Mouse (Mus musculus) skeletal muscle tissue, postnatal 0 days (tissue): ENCODE data around the gene Tmem202. TPM values are rescaled to one million over a fixed set of nuclear protein-coding genes. Genes with fewer than 3 reads are reported as not detected.

Source experiments
- polyA plus RNA-seq: library from polyadenylated mRNA; unstranded; fragments of >200 nt; fragmentation: Nextera tagmentation; extraction: Ambion mirVana; gene quantifications from 2 replicates; pipeline ENCODE4 v1.2.1, GENCODE M21; 2015

Gene Tmem202
- polyA plus RNA-seq = 0.22 and 0.60 TPM in 2 replicates

DNA sequence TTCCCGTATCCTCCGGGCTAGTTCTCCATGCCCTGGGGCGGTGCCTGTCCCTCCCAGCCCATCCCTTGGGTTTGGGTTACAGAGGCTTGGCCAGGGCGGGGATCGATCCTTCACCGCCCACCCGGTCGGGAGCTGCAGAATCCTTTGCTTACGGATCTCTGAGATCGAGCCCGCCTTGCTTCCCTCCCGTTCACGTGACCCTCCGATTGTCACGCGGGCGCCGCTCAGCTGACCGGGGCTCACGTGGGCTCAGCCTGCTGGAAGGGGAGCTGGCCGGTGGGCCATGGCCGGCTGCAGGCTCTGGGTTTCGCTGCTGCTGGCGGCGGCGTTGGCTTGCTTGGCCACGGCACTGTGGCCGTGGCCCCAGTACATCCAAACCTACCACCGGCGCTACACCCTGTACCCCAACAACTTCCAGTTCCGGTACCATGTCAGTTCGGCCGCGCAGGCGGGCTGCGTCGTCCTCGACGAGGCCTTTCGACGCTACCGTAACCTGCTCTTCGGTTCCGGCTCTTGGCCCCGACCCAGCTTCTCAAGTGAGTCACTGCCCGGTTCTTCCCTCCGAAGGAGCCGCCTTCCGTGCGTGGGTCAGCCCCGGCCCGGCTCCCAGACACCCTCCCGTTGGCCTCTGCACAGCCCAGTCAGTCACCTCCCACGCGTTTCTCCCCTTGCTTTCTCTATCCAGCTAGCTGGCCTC is at the start of gene Tmem202, which contains the start of gene Hexa:
Tmem202 (minus strand) TSS at position 407 of the 697 bp plus-strand sequence.
Hexa (plus strand) TSS at position 100 of the 697 bp plus-strand sequence.

DNA sequence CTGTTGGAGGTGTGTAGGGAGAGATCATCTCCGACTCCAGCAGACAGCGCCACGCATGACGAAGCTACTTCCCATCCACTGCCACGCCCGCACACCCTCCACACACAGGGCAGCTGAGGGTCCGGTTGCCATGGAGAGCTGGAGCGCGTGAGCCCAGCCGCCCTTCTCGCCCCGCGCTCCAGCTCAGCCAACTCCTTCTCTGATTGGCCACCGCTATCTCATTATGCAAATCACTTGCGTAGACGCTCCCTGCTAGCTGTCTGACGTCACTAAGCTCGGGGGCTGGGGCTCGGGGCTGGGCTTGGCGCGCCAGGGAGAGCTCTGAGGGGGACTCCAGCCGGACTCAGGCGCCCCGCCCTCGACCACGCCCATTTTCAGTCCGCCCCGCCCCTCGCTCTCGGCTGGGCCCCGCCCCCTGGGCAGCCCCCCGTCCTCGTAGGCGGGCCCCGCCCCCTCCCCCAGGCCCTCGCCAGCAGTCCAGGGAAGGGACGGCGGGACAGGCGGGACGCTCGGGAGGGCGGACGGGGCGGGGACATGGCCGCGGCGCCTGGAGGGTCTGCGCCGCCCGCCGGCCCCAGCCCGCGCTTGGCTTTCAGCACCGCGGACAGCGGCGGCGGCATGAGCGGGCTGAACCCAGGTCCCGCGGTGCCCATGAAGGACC is 38.3 kb upstream of the Tmem202 start, which contains the start of gene Celf6:
Celf6 (plus strand) TSS at position 74 of the 661 bp plus-strand sequence.

GRCm38 (mm10) chr9:59486549-59487065 is 53.0 kb downstream of the Tmem202 start, which contains the start of gene Arih1:
TSS of gene Arih1 (minus strand) at chr9:59486618.

Other genes starting within 250 kb of the Tmem202 start
- gene Adpgk, start 248.3 kb downstream of the Tmem202 start, polyA plus RNA-seq = 9.6 and 12.7 TPM in 2 replicates
- gene Bbs4, start 186.3 kb downstream of the Tmem202 start, polyA plus RNA-seq = 4.7 and 5.8 TPM in 2 replicates
- gene Arih1, start 53.2 kb downstream of the Tmem202 start, polyA plus RNA-seq = 10.7 and 11.5 TPM in 2 replicates
- gene Hexa, start 307 bp downstream of the Tmem202 start, polyA plus RNA-seq = 42.6 and 55.5 TPM in 2 replicates
- gene Celf6, start 38.1 kb upstream of the Tmem202 start, polyA plus RNA-seq = 0.04 TPM in 1 of 2 replicates, not detected in the other
- gene Parp6, start 77.4 kb upstream of the Tmem202 start, polyA plus RNA-seq = 13.4 and 14.6 TPM in 2 replicates
- gene Pkm, start 116.5 kb upstream of the Tmem202 start, polyA plus RNA-seq = 1,677 and 1,779 TPM in 2 replicates
- 0.36 and 0.85 TPM in 2 replicates for gene Gramd2, start 140.3 kb upstream of the Tmem202 start, polyA plus RNA-seq
- gene Senp8, start 210.9 kb upstream of the Tmem202 start, polyA plus RNA-seq = 8.8 and 9.5 TPM in 2 replicates
- gene Myo9a, start 211.0 kb upstream of the Tmem202 start, polyA plus RNA-seq = 5.7 and 6.3 TPM in 2 replicates